Mouse (Mus musculus): ENCODE results near the gene Syna.

DNA sequence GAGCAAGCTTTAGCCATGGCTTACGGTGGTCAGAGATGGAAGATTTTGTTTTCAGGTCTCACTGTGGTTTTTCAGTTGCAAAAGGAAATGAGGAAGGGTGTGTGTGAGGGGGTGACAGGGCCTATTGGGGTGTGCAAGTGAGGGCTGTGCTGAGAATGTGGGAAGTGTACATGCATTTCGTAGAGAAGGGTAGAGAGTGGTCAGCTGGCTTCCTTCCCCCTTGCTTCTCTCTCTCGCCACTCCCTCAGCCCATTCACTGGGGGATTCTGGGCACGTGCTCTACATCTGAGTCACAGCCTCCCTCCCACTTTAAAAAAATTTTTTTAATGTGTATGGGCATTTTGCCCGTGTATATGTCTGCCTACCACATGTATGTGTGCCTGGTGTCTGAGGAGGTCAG, 47.1 kb upstream of the Syna start:
- TF ChIP-seq CTCF (IDR thresholded peaks at IDR 0.05; ENCODE audit: insufficient read depth, low read length) (no peak), POLR2A (IDR thresholded peaks at IDR 0.05; ENCODE audit: borderline replicate concordance, extremely low read depth, low read depth, low read length) (no peak)

Data from lung, adult 2 months (tissue).